Mouse (Mus musculus): ENCODE results near the gene H2-Ob. TPM values are rescaled to one million over a fixed set of nuclear protein-coding genes. Genes with fewer than 3 reads are reported as not detected.

H2-Ob gene
- polyA plus RNA-seq, 1 experiment = 1.0 TPM

GRCm38 (mm10) chr17:34268262-34268661 lies 29.6 kb downstream of the H2-Ob start:
- TF ChIP-seq CTCF (IDR thresholded peaks at IDR 0.05; ENCODE audit: extremely low read depth, insufficient read depth, low read length) = no peak
- Histone ChIP-seq H3K4me1 (ENCODE audit: control insufficient read depth, insufficient read depth, low read length) (no peaks in the 10 kb centered on the region; the same call in 1 of the 2 replicates), H3K27ac (ENCODE audit: insufficient read depth, low read length) (no peak overlapping the region), H3K4me3 (ENCODE audit: insufficient read depth, low read length) (no peak overlapping the region)

GRCm38 (mm10) chr17:34268748-34269147 lies 30.0 kb downstream of the H2-Ob start:
- H3K4me3 ChIP-seq (ENCODE audit: insufficient read depth, low read length) = no peak overlapping the region
- no peak for TF ChIP-seq POLR2A (IDR thresholded peaks at IDR 0.05; ENCODE audit: extremely low read depth, insufficient read depth, low read length)
- H3K4me1 ChIP-seq (ENCODE audit: control insufficient read depth, insufficient read depth, low read length) = no peaks in the 10 kb centered on the region; the same call in 1 of the 2 replicates
- no peak overlapping the region for H3K27ac ChIP-seq (ENCODE audit: insufficient read depth, low read length)

GRCm38 (mm10) chr17:34269817-34270216 lies 31.1 kb downstream of the H2-Ob start:
- no peak for TF ChIP-seq POLR2A (IDR thresholded peaks at IDR 0.05; ENCODE audit: extremely low read depth, insufficient read depth, low read length)
- TF ChIP-seq CTCF (IDR thresholded peaks at IDR 0.05; ENCODE audit: extremely low read depth, insufficient read depth, low read length) = no peak
- no peak overlapping the region for H3K4me3 ChIP-seq (ENCODE audit: insufficient read depth, low read length)
- no peaks in the 10 kb centered on the region for H3K4me1 ChIP-seq (ENCODE audit: control insufficient read depth, insufficient read depth, low read length)
- H3K27ac ChIP-seq (ENCODE audit: insufficient read depth, low read length) = no peak overlapping the region

- TF ChIP-seq CTCF (IDR thresholded peaks at IDR 0.05; ENCODE audit: extremely low read depth, insufficient read depth, low read length) (no peak), POLR2A (IDR thresholded peaks at IDR 0.05; ENCODE audit: extremely low read depth, insufficient read depth, low read length) (no peak)
- no peak overlapping the region for H3K27ac ChIP-seq (ENCODE audit: insufficient read depth, low read length)
- no peaks in the 10 kb centered on the region for H3K4me1 ChIP-seq (ENCODE audit: control insufficient read depth, insufficient read depth, low read length)
- H3K4me3 ChIP-seq (ENCODE audit: insufficient read depth, low read length) = no peak overlapping the region
Measured at GRCm38 (mm10) chr17:34270230-34270629, 31.5 kb downstream of the H2-Ob start.

- Histone ChIP-seq H3K4me1 (ENCODE audit: control insufficient read depth, insufficient read depth, low read length) (no peaks in the 10 kb centered on the region), H3K4me3 (ENCODE audit: insufficient read depth, low read length) (no peak overlapping the region), H3K27ac (ENCODE audit: insufficient read depth, low read length) (no peak overlapping the region)
- TF ChIP-seq POLR2A (IDR thresholded peaks at IDR 0.05; ENCODE audit: extremely low read depth, insufficient read depth, low read length) (no peak), CTCF (IDR thresholded peaks at IDR 0.05; ENCODE audit: extremely low read depth, insufficient read depth, low read length) (no peak)
Measured at GRCm38 (mm10) chr17:34270940-34271339, 32.2 kb downstream of the H2-Ob start.

DNA sequence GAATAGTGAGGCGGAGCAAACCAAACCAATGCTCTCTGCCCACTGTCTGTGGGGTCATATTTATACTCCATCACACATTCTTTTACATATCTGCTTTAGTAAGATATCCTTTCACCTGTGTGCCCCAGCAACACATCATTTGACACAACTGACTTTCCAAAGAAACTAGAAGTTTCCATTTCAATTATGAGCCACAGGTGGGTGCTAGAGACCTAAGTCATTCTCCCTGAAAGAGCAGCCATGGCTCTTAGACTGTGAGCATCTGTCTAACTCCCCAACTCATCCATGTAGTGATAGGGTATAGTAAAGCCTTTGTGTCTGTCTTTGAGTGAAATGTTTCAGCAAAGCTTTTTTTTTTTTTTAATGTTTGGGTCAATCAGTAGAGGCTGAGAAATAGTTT lies 33.4 kb downstream of the H2-Ob start:
- H3K4me1 ChIP-seq (ENCODE audit: control insufficient read depth, insufficient read depth, low read length) = no peaks in the 10 kb centered on the region
- TF ChIP-seq POLR2A (IDR thresholded peaks at IDR 0.05; ENCODE audit: extremely low read depth, insufficient read depth, low read length) = no peak
- no peak for TF ChIP-seq CTCF (IDR thresholded peaks at IDR 0.05; ENCODE audit: extremely low read depth, insufficient read depth, low read length)
- H3K4me3 ChIP-seq (ENCODE audit: insufficient read depth, low read length) = no peak overlapping the region
- H3K27ac ChIP-seq (ENCODE audit: insufficient read depth, low read length) = no peak overlapping the region

GRCm38 (mm10) chr17:34280499-34281038 lies 41.9 kb downstream of the H2-Ob start:
- no peak overlapping the region for H3K27ac ChIP-seq (ENCODE audit: insufficient read depth, low read length)
- H3K4me1 ChIP-seq (ENCODE audit: control insufficient read depth, insufficient read depth, low read length) = no peaks in the 10 kb centered on the region
- H3K4me3 ChIP-seq (ENCODE audit: insufficient read depth, low read length) = no peak overlapping the region
- TF ChIP-seq POLR2A (IDR thresholded peaks at IDR 0.05; ENCODE audit: extremely low read depth, insufficient read depth, low read length) (no peak), CTCF (IDR thresholded peaks at IDR 0.05; ENCODE audit: extremely low read depth, insufficient read depth, low read length) (no peak)

- no peak for TF ChIP-seq POLR2A (IDR thresholded peaks at IDR 0.05; ENCODE audit: extremely low read depth, insufficient read depth, low read length)
- no peak for TF ChIP-seq CTCF (IDR thresholded peaks at IDR 0.05; ENCODE audit: extremely low read depth, insufficient read depth, low read length)
- Histone ChIP-seq H3K27ac (ENCODE audit: insufficient read depth, low read length) (no peak overlapping the region), H3K4me1 (ENCODE audit: control insufficient read depth, insufficient read depth, low read length) (no peaks in the 10 kb centered on the region), H3K4me3 (ENCODE audit: insufficient read depth, low read length) (no peak overlapping the region)
Measured at GRCm38 (mm10) chr17:34281836-34282235, 43.1 kb downstream of the H2-Ob start.

DNA sequence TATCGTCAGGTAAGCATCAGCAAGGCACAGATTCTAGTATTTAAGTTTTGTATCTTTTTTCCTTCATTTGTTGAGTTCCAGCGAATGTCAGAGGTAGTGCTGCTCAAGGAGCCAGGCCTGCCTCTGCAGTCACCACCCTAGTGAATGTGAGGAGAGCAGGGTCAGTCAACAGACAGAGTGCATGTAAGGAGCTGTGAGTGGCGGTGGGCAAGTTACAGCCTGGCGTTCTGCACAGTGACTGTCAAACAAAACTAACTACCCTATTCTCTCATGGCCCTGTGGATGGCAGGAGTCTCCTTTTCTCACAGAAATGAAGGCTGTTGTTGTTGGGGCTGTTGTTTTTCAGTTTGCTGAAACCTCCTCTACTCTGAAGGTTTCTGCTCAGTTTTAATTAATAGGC lies 46.7 kb downstream of the H2-Ob start:
- Histone ChIP-seq H3K27ac (ENCODE audit: insufficient read depth, low read length) (no peak overlapping the region), H3K4me3 (ENCODE audit: insufficient read depth, low read length) (no peak overlapping the region), H3K4me1 (ENCODE audit: control insufficient read depth, insufficient read depth, low read length) (no peaks in the 10 kb centered on the region)
- TF ChIP-seq CTCF (IDR thresholded peaks at IDR 0.05; ENCODE audit: extremely low read depth, insufficient read depth, low read length) (no peak), POLR2A (IDR thresholded peaks at IDR 0.05; ENCODE audit: extremely low read depth, insufficient read depth, low read length) (no peak)

DNA sequence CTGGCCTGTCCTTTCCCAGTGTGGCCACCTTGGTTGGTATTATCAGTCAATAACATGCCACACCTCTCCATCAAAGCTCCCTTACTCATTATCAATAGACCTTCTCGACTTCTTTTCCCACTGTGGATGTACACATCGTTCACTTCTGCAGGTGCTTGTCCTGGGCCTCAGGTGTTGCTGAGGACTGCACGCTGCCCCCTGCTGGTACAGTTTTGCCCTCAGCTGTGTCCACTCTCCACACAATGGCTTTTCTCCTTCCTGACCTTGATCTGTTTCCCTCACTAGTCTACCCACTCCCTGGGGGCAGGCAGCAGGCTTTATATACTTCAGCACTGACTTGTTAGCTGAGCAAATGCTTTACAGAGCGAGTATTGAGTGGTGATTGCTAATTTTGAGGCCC lies 47.1 kb downstream of the H2-Ob start:
- TF ChIP-seq POLR2A (IDR thresholded peaks at IDR 0.05; ENCODE audit: extremely low read depth, insufficient read depth, low read length) (no peak), CTCF (IDR thresholded peaks at IDR 0.05; ENCODE audit: extremely low read depth, insufficient read depth, low read length) (no peak)
- Histone ChIP-seq H3K4me3 (ENCODE audit: insufficient read depth, low read length) (no peak overlapping the region), H3K27ac (ENCODE audit: insufficient read depth, low read length) (no peak overlapping the region), H3K4me1 (ENCODE audit: control insufficient read depth, insufficient read depth, low read length) (no peaks in the 10 kb centered on the region)

Data from cortical plate, adult 2 months (tissue).